8 mouse cellular contexts compared by ENCODE assay signal in the genomic region with DNA sequence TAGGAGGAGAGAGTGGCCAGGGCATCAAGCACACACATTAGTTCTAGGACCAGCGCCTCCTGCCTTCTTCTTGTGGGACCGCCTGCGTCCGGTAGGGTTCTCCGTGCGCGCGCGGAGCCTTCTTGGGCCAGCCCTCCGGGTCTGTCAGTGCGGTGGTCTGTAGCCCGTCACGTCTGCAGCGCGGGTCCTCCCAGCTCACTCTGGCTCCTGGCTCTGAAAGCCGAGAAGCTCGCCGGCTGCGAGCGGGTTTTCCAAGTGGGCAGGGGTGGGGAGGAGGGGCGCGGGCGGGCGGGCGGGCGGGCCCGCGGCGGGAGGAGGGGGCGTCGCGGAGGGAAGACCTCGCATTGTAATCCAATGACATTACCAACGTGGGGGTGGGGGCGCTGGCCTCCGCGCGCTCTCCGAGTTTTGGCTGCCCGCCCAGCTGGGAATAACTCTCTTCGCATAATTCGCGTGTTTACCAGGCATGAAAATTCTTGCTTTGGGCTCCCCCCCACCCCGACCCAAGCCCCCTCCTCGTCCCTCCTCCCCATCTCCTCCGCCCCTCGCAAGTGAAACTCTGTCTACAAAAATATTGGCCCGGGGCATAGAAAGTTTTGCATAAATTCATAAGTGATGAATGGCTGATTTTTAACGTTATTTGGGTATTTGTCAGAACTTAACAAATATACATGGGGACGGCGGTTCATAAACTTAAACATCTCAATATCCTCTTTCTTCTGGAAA. TPM values are rescaled to one million over a fixed set of nuclear protein-coding genes. Genes with fewer than 3 reads are reported as not detected.
DNase-seq lines count a peak whose midpoint lies in the region; ATAC-seq and TF ChIP-seq lines count a peak whose summit lies in the region.

No protein-coding gene starts in this region.

- H3K4me3 ChIP-seq in left cerebral cortex, adult 2 months = peak overlapping the region; percentile 47
- peak overlapping the region; percentile 74 for H3K4me3 ChIP-seq in embryonic facial prominence, embryonic 14.5 days (ENCODE audit: low read depth, low read length)
- H3K4me3 ChIP-seq in hindbrain, embryonic 15.5 days = peak overlapping the region; percentile 44
- H3K4me3 ChIP-seq in liver, embryonic 13.5 days (replicated peaks) = peak overlapping the region; percentile 23

- peaks cover 15% of the 10 kb centered on the region for H3K4me1 ChIP-seq in embryonic facial prominence, embryonic 14.5 days (ENCODE audit: control insufficient read depth, insufficient read depth, low read length)
- peaks cover 40% of the 10 kb centered on the region for H3K4me1 ChIP-seq in hindbrain, embryonic 15.5 days (replicated peaks)
- H3K4me1 ChIP-seq in liver, embryonic 13.5 days (replicated peaks) = peaks cover 9% of the 10 kb centered on the region

- under 1% methylated on average over 34 of the region's 51 CpGs for WGBS in embryonic facial prominence, embryonic 14.5 days
- under 1% methylated on average over 47 of the region's 51 CpGs for WGBS in hindbrain, embryonic 15.5 days
- WGBS in liver, embryonic 13.5 days (ENCODE audit: insufficient replicate concordance) = 1% methylated on average over 42 of the region's 51 CpGs

- intact Hi-C loops in left cerebral cortex, adult 2 months (cut with DNase I) = loop anchor here (1.0 kb wide), 1 partner anchor 133 kb away; no protein-coding TSS in a partner anchor

- ATAC-seq in embryonic facial prominence, embryonic 14.5 days (ENCODE audit: low read depth) = peak; percentile 64
- ATAC-seq in hindbrain, embryonic 15.5 days (ENCODE audit: low FRiP score, low read depth) = peak; percentile 46
- ATAC-seq in liver, embryonic 13.5 days (ENCODE audit: low read depth) = no peak

- no peak overlapping the region for H3K27ac ChIP-seq in left cerebral cortex, adult 2 months
- H3K27ac ChIP-seq in embryonic facial prominence, embryonic 14.5 days (replicated peaks; ENCODE audit: low read depth, low read length) = peak overlapping the region; percentile 78
- H3K27ac ChIP-seq in hindbrain, embryonic 15.5 days (replicated peaks) = peak overlapping the region; percentile 55; the same call in 1 of the 2 replicates
- H3K27ac ChIP-seq in liver, embryonic 13.5 days = no peak overlapping the region

- peak overlapping the region; percentile 90 for H3K4me2 ChIP-seq in embryonic facial prominence, embryonic 14.5 days (ENCODE audit: low read depth, low read length)
- peak overlapping the region; percentile 93 for H3K4me2 ChIP-seq in hindbrain, embryonic 15.5 days
- H3K4me2 ChIP-seq in liver, embryonic 13.5 days = peak overlapping the region; percentile 46

- peaks cover 21% of the 10 kb centered on the region for H3K27me3 ChIP-seq in embryonic facial prominence, embryonic 14.5 days (replicated peaks; ENCODE audit: control insufficient read depth, insufficient read depth, low read length)
- H3K27me3 ChIP-seq in hindbrain, embryonic 15.5 days = 0 out of 2 replicates have a peak, but pooled peaks cover 4% of the 10 kb centered on the region
- peaks cover 78% of the 10 kb centered on the region for H3K27me3 ChIP-seq in liver, embryonic 13.5 days

- no peaks in the 10 kb centered on the region for H3K9me3 ChIP-seq in embryonic facial prominence, embryonic 14.5 days (ENCODE audit: control insufficient read depth, low read length)
- H3K9me3 ChIP-seq in hindbrain, embryonic 15.5 days = no peaks in the 10 kb centered on the region
- no peaks in the 10 kb centered on the region for H3K9me3 ChIP-seq in liver, embryonic 13.5 days (replicated peaks)

- peak overlapping the region; percentile 59 for H3K9ac ChIP-seq in embryonic facial prominence, embryonic 14.5 days (ENCODE audit: low read depth, low read length)
- peak overlapping the region; percentile 43 for H3K9ac ChIP-seq in hindbrain, embryonic 15.5 days
- no peak overlapping the region for H3K9ac ChIP-seq in liver, embryonic 13.5 days

- DNase-seq in left cerebral cortex, adult 2 months (ENCODE audit: extremely low spot score in 1 of 2, low spot score in 2 of 2) = peak; percentile 18 to 28
- DNase-seq in left cerebral cortex, adult 11 months (ENCODE audit: low spot score) = no peak
- DNase-seq in WW6 (ENCODE audit: low read depth, low spot score) = peak; percentile 61
- peak; percentile 94 for DNase-seq in embryonic facial prominence, embryonic 14.5 days (ENCODE audit: low spot score)
- no peak for DNase-seq in liver, embryonic 13.5 days
- DNase-seq in retina, postnatal 1 day = peak; percentile 91
- DNase-seq in cerebellum, adult 11-12 months = no peak

- no peaks in the 10 kb centered on the region for H3K36me3 ChIP-seq in embryonic facial prominence, embryonic 14.5 days (ENCODE audit: control insufficient read depth, insufficient read depth, low read length)
- no peaks in the 10 kb centered on the region for H3K36me3 ChIP-seq in hindbrain, embryonic 15.5 days
- H3K36me3 ChIP-seq in liver, embryonic 13.5 days = no peaks in the 10 kb centered on the region

- peak; percentile 25 for TF ChIP-seq CTCF in left cerebral cortex, adult 2 months (IDR thresholded peaks at IDR 0.05)

RNA-seq across cellular contexts. Expression of a gene that starts 3.7 kb away (rescaled TPM):
- total RNA-seq in left cerebral cortex, adult 2 months (2021) = 10 to 100 TPM; 14.0 to 14.6 TPM
- 4.2 and 5.1 TPM in 2 replicates for polyA plus RNA-seq in embryonic facial prominence, embryonic 14.5 days (2014; fragmentation: Nextera tagmentation; extraction: Ambion mirVana)
- polyA plus RNA-seq in hindbrain, embryonic 15.5 days (2015; fragmentation: Nextera tagmentation; extraction: Ambion mirVana) = 3.9 and 4.1 TPM in 2 replicates
- not detected in 2 replicates for polyA plus RNA-seq in liver, embryonic 13.5 days (2015; fragmentation: Nextera tagmentation; extraction: Ambion mirVana)

Comparison
In these comparisons a context has a peak if more than half of its experiments do, and no peak if none do; other contexts are left out.
1. DNase-seq: peak in left cerebral cortex, adult 2 months (2 of 2), WW6 (single experiment), embryonic facial prominence, embryonic 14.5 days (single experiment) and retina, postnatal 1 day (single experiment); none in left cerebral cortex, adult 11 months (single experiment), liver, embryonic 13.5 days (single experiment) and cerebellum, adult 11-12 months (single experiment).
2. H3K27ac ChIP-seq: peak in embryonic facial prominence, embryonic 14.5 days (single experiment) and hindbrain, embryonic 15.5 days (single experiment); none in left cerebral cortex, adult 2 months (single experiment) and liver, embryonic 13.5 days (single experiment).
3. H3K4me3 ChIP-seq: peak in every context shown above with its lines; median percentile 74 in embryonic facial prominence, embryonic 14.5 days; 47 in left cerebral cortex, adult 2 months; 44 in hindbrain, embryonic 15.5 days; 23 in liver, embryonic 13.5 days.
4. Peak in every context shown above with its lines, with median percentiles within 50 percentile points of each other: H3K4me2 ChIP-seq.